Mouse (Mus musculus): ENCODE measurements around the gene Dpysl4.

DNA sequence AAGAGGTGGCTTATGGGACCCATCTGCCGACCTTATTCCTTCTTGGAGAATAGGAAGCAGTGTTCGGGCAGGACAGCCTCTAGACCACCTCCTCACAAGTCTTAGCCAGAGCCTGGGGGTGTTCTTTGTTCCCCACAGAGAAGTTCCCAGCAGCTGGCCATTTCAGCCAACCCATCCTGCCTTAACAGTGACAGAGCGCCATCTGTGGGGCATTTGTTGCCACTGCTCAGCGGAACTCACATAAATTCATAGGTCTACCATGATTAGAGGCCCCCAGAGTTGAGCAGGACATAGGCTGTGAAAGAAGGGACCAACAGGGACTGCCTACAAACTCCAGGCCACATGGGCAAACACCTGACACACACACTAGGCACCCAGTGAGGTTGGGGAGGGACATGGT is 22.4 kb upstream of the Dpysl4 start:
- TF ChIP-seq CTCF (IDR thresholded peaks at IDR 0.05; ENCODE audit: extremely low read depth, insufficient read depth, insufficient read length, insufficient replicate concordance) (no peak), POLR2A (IDR thresholded peaks at IDR 0.05; ENCODE audit: low read depth, low read length) (no peak)
